Mouse (Mus musculus) intestine, embryonic 14.5 days (tissue): ENCODE data around the gene Adsl. TPM values are rescaled to one million over a fixed set of nuclear protein-coding genes. Genes with fewer than 3 reads are reported as not detected.

Source experiments
- ATAC-seq: fragments of 200-750 bp; cut with Nextera tagmentation; replicated peaks from 2 replicates; pipeline ENCODE4 v1.8.0; 2017; ENCODE audit warnings: low read depth, moderate number of reproducible peaks, moderate TSS enrichment, moderate library complexity; ENCODE audit not compliant: low FRiP score, low TSS enrichment
- DNase-seq: peaks from one replicate; pipeline ENCODE4 v3.0.0-alpha.2; 2018; ENCODE audit warnings: low spot score
- H3K27ac ChIP-seq: fragments of 300-500 bp; sonication (generic); 2 replicates; pipeline ENCODE4 v1.5.1; 2014; ENCODE audit warnings: low read depth, mild to moderate bottlenecking, control low read depth
- H3K27me3 ChIP-seq: fragments of 300-500 bp; sonication (generic); replicated peaks from 2 replicates; pipeline ENCODE4 v1.6.1; 2014; ENCODE audit warnings: low read length, control low read depth; ENCODE audit not compliant: control insufficient read depth, insufficient read depth
- H3K36me3 ChIP-seq: fragments of 300-500 bp; sonication (generic); 2 replicates; pipeline ENCODE4 v1.6.1; 2014; ENCODE audit warnings: low read length, control low read depth; ENCODE audit not compliant: control insufficient read depth, insufficient read depth
- H3K4me1 ChIP-seq: fragments of 300-500 bp; sonication (generic); replicated peaks from 2 replicates; pipeline ENCODE4 v1.6.1; 2014; ENCODE audit warnings: low read length, control low read depth, mixed read lengths; ENCODE audit not compliant: control insufficient read depth, insufficient read depth
- H3K4me2 ChIP-seq: fragments of 300-500 bp; sonication (generic); 2 replicates; pipeline ENCODE4 v1.6.1; 2014; ENCODE audit warnings: low read length
- H3K4me3 ChIP-seq: fragments of 300-500 bp; sonication (generic); 2 replicates; pipeline ENCODE4 v1.5.1; 2014; ENCODE audit warnings: low read depth, low read length, control low read depth, mixed read lengths
- H3K9ac ChIP-seq: fragments of 300-500 bp; sonication (generic); 2 replicates; pipeline ENCODE4 v1.6.1; 2014; ENCODE audit warnings: mild to moderate bottlenecking, low read length
- H3K9me3 ChIP-seq: fragments of 300-500 bp; sonication (generic); 2 replicates; pipeline ENCODE4 v1.6.1; 2016; ENCODE audit warnings: low read length, control low read depth; ENCODE audit not compliant: control insufficient read depth
- WGBS: fragments of 180-500 bp; shearing (Covaris S2); extraction: QIAGEN DNeasy Blood & Tissue Kit; methylation state at CpG from one replicate; pipeline ENCODE4 v1.1.7; 2014; 5-methylcytosine and 5-hydroxymethylcytosine counted together
- microRNA-seq: library from miRNA; unstranded; fragments of <30 nt; microRNA quantifications from one replicate; pipeline ENCODE4, GENCODE M21; 2016
- polyA plus RNA-seq: library from polyadenylated mRNA; unstranded; fragments of >200 nt; fragmentation: Nextera tagmentation; extraction: Ambion mirVana; gene quantifications from 2 replicates; pipeline ENCODE4 v1.2.1, GENCODE M21; 2014

The Adsl gene
- polyA plus RNA-seq, 1 experiment from 2014 or later = 175 TPM

DNA sequence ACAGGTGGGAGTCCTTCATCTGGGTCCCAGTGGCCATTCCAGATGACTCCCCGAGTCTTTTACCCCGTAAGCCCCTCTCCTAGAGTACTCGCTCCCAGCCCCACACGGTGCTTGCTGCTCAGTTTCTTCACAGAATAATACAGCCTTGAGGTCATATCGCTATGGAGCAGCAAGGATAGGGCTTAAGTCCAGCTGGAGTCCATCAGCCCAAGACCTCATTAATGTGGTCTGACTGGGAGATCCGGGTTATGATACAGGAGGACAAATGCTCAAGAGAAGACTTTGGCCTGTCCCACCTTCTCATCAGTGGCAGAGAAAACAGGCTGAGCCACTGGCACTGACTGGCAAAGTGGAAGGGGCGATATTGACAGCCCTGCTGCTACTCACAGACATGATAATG lies 69.0 kb downstream of the Adsl start:
- Histone ChIP-seq H3K9ac (no peak overlapping the region), H3K36me3 (peaks cover 93% of the 10 kb centered on the region), H3K4me1 (no peaks in the 10 kb centered on the region), H3K9me3 (no peaks in the 10 kb centered on the region), H3K27ac (no peak overlapping the region), H3K27me3 (no peaks in the 10 kb centered on the region), H3K4me2 (no peak overlapping the region), H3K4me3 (no peak overlapping the region)
- ATAC-seq = no peak
- 89% methylated on average over 7 of the region's 7 CpGs for WGBS
- no peak for DNase-seq

Small RNA genes lying within 50 kb of the gene (microRNA-seq; reads per million reads assigned to microRNA genes)
- gene Mir5113 = 12.2 reads per million, percentile 42 among the genes with 10 or more reads in this experiment

Other genes with a start within 250 kb of the Adsl start
- gene Tnrc6b, start 237.2 kb upstream of the Adsl start, polyA plus RNA-seq = 16.3 and 19.2 TPM in 2 replicates
- 22.1 and 26.4 TPM in 2 replicates for gene Sgsm3, start 29.3 kb downstream of the Adsl start, polyA plus RNA-seq
- 21.2 and 25.1 TPM in 2 replicates for gene Mrtfa, start 242.3 kb downstream of the Adsl start, polyA plus RNA-seq